Mouse (Mus musculus): ENCODE results near the gene Adk.

DNA sequence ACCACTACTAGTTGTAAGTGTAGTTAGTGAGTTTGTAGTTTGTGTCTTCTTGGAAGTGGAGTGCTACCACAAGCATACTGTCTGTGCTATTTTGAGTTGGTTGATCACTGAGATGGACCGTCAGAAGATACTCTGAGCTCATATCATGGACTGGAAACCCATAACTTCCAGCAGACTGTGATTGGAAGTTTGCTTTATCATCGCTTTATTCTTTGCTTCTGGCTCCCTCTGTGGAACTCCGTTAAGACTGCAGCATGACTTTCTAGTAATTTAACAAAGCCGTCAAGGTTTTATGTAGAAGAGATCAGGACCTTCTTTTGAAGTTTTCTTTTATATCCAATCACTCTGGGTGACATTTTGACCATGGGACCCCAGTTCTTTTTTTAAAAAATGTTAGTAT, 58.1 kb downstream of the Adk start:
- TF ChIP-seq CTCF (IDR thresholded peaks at IDR 0.05; ENCODE audit: control insufficient read depth, insufficient read depth, insufficient read length) = no peak
- no peak for TF ChIP-seq FOSL1 (IDR thresholded peaks at IDR 0.05; ENCODE audit: insufficient read depth, low read length, poor library complexity, severe bottlenecking)
- TF ChIP-seq MYOG (IDR thresholded peaks at IDR 0.05; ENCODE audit: control insufficient read depth, extremely low read depth, insufficient read length) = no peak
- TF ChIP-seq CEBPB (IDR thresholded peaks at IDR 0.05; ENCODE audit: low read depth) = no peak
- no peak for TF ChIP-seq MAX (IDR thresholded peaks at IDR 0.05)
- no peak for TF ChIP-seq MYOD1 (IDR thresholded peaks at IDR 0.05; ENCODE audit: control insufficient read depth, insufficient read length, low read depth)
